Mouse (Mus musculus): ENCODE results near the gene Lamp3.
"Not testable (repeated sequence)": the region's sequence is repeated elsewhere in the genome, so short reads cannot be mapped to it uniquely, and the experiment has no call there.

The Lamp3 gene

GRCm38 (mm10) chr16:19706216-19706615 is at the start of gene Lamp3:
TSS of gene Lamp3 (minus strand) at chr16:19706375.
- DNase-seq, result no peak

- no peak for DNase-seq
Observed at GRCm38 (mm10) chr16:19732896-19733295, 26.7 kb upstream of the Lamp3 start.

- not testable (repeated sequence) for DNase-seq
Observed at GRCm38 (mm10) chr16:19724139-19724538, 18.0 kb upstream of the Lamp3 start.

- no peak for DNase-seq
Observed at GRCm38 (mm10) chr16:19720959-19721358, 14.8 kb upstream of the Lamp3 start.

- DNase-seq, result no peak
Observed at GRCm38 (mm10) chr16:19707381-19707780, 1.2 kb upstream of the Lamp3 start.

- DNase-seq, result no peak
Observed at GRCm38 (mm10) chr16:19699207-19699606, 7.0 kb downstream of the Lamp3 start.

- no peak for DNase-seq
Observed at GRCm38 (mm10) chr16:19670768-19671357, 35.3 kb downstream of the Lamp3 start.

GRCm38 (mm10) chr16:19666312-19666711 is 39.9 kb downstream of the Lamp3 start:
- DNase-seq, result no peak

- no peak for DNase-seq
Observed at GRCm38 (mm10) chr16:19629816-19630215, 76.4 kb downstream of the Lamp3 start, which contains the start of gene Olfr171. TSS of gene Olfr171 (minus strand) at chr16:19629916.

GRCm38 (mm10) chr16:19611782-19612181 is 94.4 kb downstream of the Lamp3 start, which contains the start of gene Olfr170:
TSS of gene Olfr170 (minus strand) at chr16:19611882.
- DNase-seq, result not testable (repeated sequence)

All from kidney, postnatal 4 days (tissue).